Mouse (Mus musculus) T-helper 1 cell (primary cell): ENCODE data around the gene Pdcd6ip.

ENCODE experiments used
- in situ Hi-C: fragments of 300-600 bp; cut with MboI, MseI; formaldehyde crosslinking; loops from one replicate; pipeline ENCODE4 v1.15.1; 2025; ENCODE audit warnings: high pct_unique_total_duplicates

The Pdcd6ip gene

GRCm38 (mm10) chr9:113701441-113702160, 6.5 kb downstream of the Pdcd6ip start:
- in situ Hi-C loops, result no loop called here

- in situ Hi-C loops, result no loop called here
These were observed 20.6 kb downstream of the Pdcd6ip start for GRCm38 (mm10) chr9:113687461-113687860.

GRCm38 (mm10) chr9:113673721-113674120, 34.3 kb downstream of the Pdcd6ip start:
- in situ Hi-C loops, result no loop called here

- in situ Hi-C loops, result no loop called here
These were observed 35.7 kb downstream of the Pdcd6ip start for GRCm38 (mm10) chr9:113672352-113672751.

GRCm38 (mm10) chr9:113670857-113671106, 37.3 kb downstream of the Pdcd6ip start:
- in situ Hi-C loops, result no loop called here

- in situ Hi-C loops, result no loop called here
These were observed 37.8 kb downstream of the Pdcd6ip start for GRCm38 (mm10) chr9:113670105-113670856.

GRCm38 (mm10) chr9:113663476-113663875, 44.6 kb downstream of the Pdcd6ip start:
- in situ Hi-C loops, result no loop called here

- in situ Hi-C loops, result no loop called here
These were observed 50.2 kb downstream of the Pdcd6ip start for GRCm38 (mm10) chr9:113657837-113658236.

GRCm38 (mm10) chr9:113653571-113653970, 54.5 kb downstream of the Pdcd6ip start:
- in situ Hi-C loops, result no loop called here

GRCm38 (mm10) chr9:113650787-113651186, 57.3 kb downstream of the Pdcd6ip start:
- in situ Hi-C loops, result no loop called here

GRCm38 (mm10) chr9:113649211-113649610, 58.8 kb downstream of the Pdcd6ip start:
- in situ Hi-C loops, result loop anchor here (10.0 kb wide), 1 partner anchor 426 kb away; no protein-coding TSS in a partner anchor

- in situ Hi-C loops, result loop anchor here (10.0 kb wide), 1 partner anchor 429 kb away; no protein-coding TSS in a partner anchor
These were observed 62.3 kb downstream of the Pdcd6ip start for GRCm38 (mm10) chr9:113645837-113646169.

- in situ Hi-C loops, result loop anchor here (10.0 kb wide), 1 partner anchor 430 kb away; no protein-coding TSS in a partner anchor
These were observed 62.8 kb downstream of the Pdcd6ip start for GRCm38 (mm10) chr9:113645153-113645836.

- in situ Hi-C loops, result loop anchor here (10.0 kb wide), 1 partner anchor 430 kb away; no protein-coding TSS in a partner anchor
These were observed 63.4 kb downstream of the Pdcd6ip start for GRCm38 (mm10) chr9:113644701-113645100.

- in situ Hi-C loops, result loop anchor here (10.0 kb wide), 1 partner anchor 431 kb away; no protein-coding TSS in a partner anchor
These were observed 64.0 kb downstream of the Pdcd6ip start for GRCm38 (mm10) chr9:113644076-113644475.

GRCm38 (mm10) chr9:113643669-113644068, 64.4 kb downstream of the Pdcd6ip start:
- in situ Hi-C loops, result loop anchor here (10.0 kb wide), 1 partner anchor 431 kb away; no protein-coding TSS in a partner anchor

GRCm38 (mm10) chr9:113634986-113635385, 73.1 kb downstream of the Pdcd6ip start:
- in situ Hi-C loops, result loop anchor here (5.0 kb wide), 1 partner anchor 198 kb away; no protein-coding TSS in a partner anchor

GRCm38 (mm10) chr9:113633168-113633744, 74.8 kb downstream of the Pdcd6ip start:
- in situ Hi-C loops, result no loop called here

- in situ Hi-C loops, result no loop called here
These were observed 75.6 kb downstream of the Pdcd6ip start for GRCm38 (mm10) chr9:113632350-113633043.

- in situ Hi-C loops, result no loop called here
These were observed 78.4 kb downstream of the Pdcd6ip start for GRCm38 (mm10) chr9:113629632-113630031.

GRCm38 (mm10) chr9:113629191-113629590, 78.9 kb downstream of the Pdcd6ip start:
- in situ Hi-C loops, result no loop called here
